Mouse (Mus musculus): ENCODE measurements around the gene Slc35c2. TPM values are rescaled to one million over a fixed set of nuclear protein-coding genes. Genes with fewer than 3 reads are reported as not detected.

Slc35c2 gene
- polyA plus RNA-seq, 1 experiment from 2014 or later = 52.8 TPM

- Histone ChIP-seq H3K27ac (peak overlapping the region; percentile 17; the same call in 1 of the 2 replicates), H3K9me3 (no peaks in the 10 kb centered on the region), H3K36me3 (peaks cover 89% of the 10 kb centered on the region), H3K9ac (no peak overlapping the region), H3K27me3 (no peaks in the 10 kb centered on the region), H3K4me1 (no peaks in the 10 kb centered on the region), H3K4me2 (replicated peaks) (no peak overlapping the region), H3K4me3 (no peak overlapping the region)
- 49% methylated on average over 13 of the region's 13 CpGs for WGBS
- ATAC-seq (ENCODE audit: insufficient number of reproducible peaks, insufficient read depth, low FRiP score, low TSS enrichment) = no peak
Measured at GRCm38 (mm10) chr2:165310818-165311425, 23.3 kb upstream of the Slc35c2 start.

GRCm38 (mm10) chr2:165307801-165308200 is 20.1 kb upstream of the Slc35c2 start:
- H3K4me3 ChIP-seq = no peak overlapping the region
- no peak overlapping the region for H3K27ac ChIP-seq
- H3K9me3 ChIP-seq = no peaks in the 10 kb centered on the region
- no peaks in the 10 kb centered on the region for H3K4me1 ChIP-seq
- WGBS = 95% methylated on average over 6 of the region's 6 CpGs
- no peak for ATAC-seq (ENCODE audit: insufficient number of reproducible peaks, insufficient read depth, low FRiP score, low TSS enrichment)
- H3K36me3 ChIP-seq = peaks cover 80% of the 10 kb centered on the region
- no peak overlapping the region for H3K4me2 ChIP-seq (replicated peaks)
- no peaks in the 10 kb centered on the region for H3K27me3 ChIP-seq
- H3K9ac ChIP-seq = no peak overlapping the region

GRCm38 (mm10) chr2:165305438-165305837 is 17.8 kb upstream of the Slc35c2 start:
- peaks cover 77% of the 10 kb centered on the region for H3K36me3 ChIP-seq
- H3K27me3 ChIP-seq = no peaks in the 10 kb centered on the region
- no peak overlapping the region for H3K27ac ChIP-seq
- no peak overlapping the region for H3K4me2 ChIP-seq (replicated peaks)
- 91% methylated on average over 8 of the region's 8 CpGs for WGBS
- no peak overlapping the region for H3K9ac ChIP-seq
- no peak for ATAC-seq (ENCODE audit: insufficient number of reproducible peaks, insufficient read depth, low FRiP score, low TSS enrichment)
- no peaks in the 10 kb centered on the region for H3K4me1 ChIP-seq
- H3K9me3 ChIP-seq = no peaks in the 10 kb centered on the region
- no peak overlapping the region for H3K4me3 ChIP-seq

GRCm38 (mm10) chr2:165304819-165305218 is 17.1 kb upstream of the Slc35c2 start:
- Histone ChIP-seq H3K4me3 (no peak overlapping the region), H3K36me3 (peaks cover 76% of the 10 kb centered on the region), H3K27ac (no peak overlapping the region), H3K9ac (no peak overlapping the region), H3K4me2 (replicated peaks) (no peak overlapping the region), H3K9me3 (no peaks in the 10 kb centered on the region), H3K4me1 (no peaks in the 10 kb centered on the region), H3K27me3 (no peaks in the 10 kb centered on the region)
- 89% methylated on average over 19 of the region's 19 CpGs for WGBS
- no peak for ATAC-seq (ENCODE audit: insufficient number of reproducible peaks, insufficient read depth, low FRiP score, low TSS enrichment)

GRCm38 (mm10) chr2:165303354-165304012 is 15.8 kb upstream of the Slc35c2 start:
- no peak for ATAC-seq (ENCODE audit: insufficient number of reproducible peaks, insufficient read depth, low FRiP score, low TSS enrichment)

GRCm38 (mm10) chr2:165301409-165301808 is 13.7 kb upstream of the Slc35c2 start:
- Histone ChIP-seq H3K36me3 (peaks cover 78% of the 10 kb centered on the region), H3K27ac (no peak overlapping the region), H3K4me1 (no peaks in the 10 kb centered on the region), H3K9me3 (no peaks in the 10 kb centered on the region), H3K4me3 (no peak overlapping the region), H3K27me3 (no peaks in the 10 kb centered on the region), H3K9ac (no peak overlapping the region), H3K4me2 (replicated peaks) (no peak overlapping the region)
- no peak for ATAC-seq (ENCODE audit: insufficient number of reproducible peaks, insufficient read depth, low FRiP score, low TSS enrichment)
- 61% methylated on average over 3 of the region's 3 CpGs for WGBS

More at GRCm38 (mm10) chr2:165303354-165304012, 15.8 kb upstream of the Slc35c2 start:
- Histone ChIP-seq H3K9me3 (no peaks in the 10 kb centered on the region), H3K27me3 (no peaks in the 10 kb centered on the region), H3K4me3 (no peak overlapping the region), H3K27ac (no peak overlapping the region), H3K4me1 (no peaks in the 10 kb centered on the region), H3K4me2 (replicated peaks) (no peak overlapping the region), H3K36me3 (peaks cover 78% of the 10 kb centered on the region), H3K9ac (no peak overlapping the region)
- WGBS = 90% methylated on average over 6 of the region's 6 CpGs

GRCm38 (mm10) chr2:165300885-165301284 is 13.2 kb upstream of the Slc35c2 start:
- H3K4me1 ChIP-seq = no peaks in the 10 kb centered on the region
- H3K36me3 ChIP-seq = peaks cover 83% of the 10 kb centered on the region
- no peak overlapping the region for H3K9ac ChIP-seq
- H3K4me2 ChIP-seq (replicated peaks) = no peak overlapping the region
- H3K27me3 ChIP-seq = no peaks in the 10 kb centered on the region
- ATAC-seq (ENCODE audit: insufficient number of reproducible peaks, insufficient read depth, low FRiP score, low TSS enrichment) = no peak
- H3K27ac ChIP-seq = no peak overlapping the region
- no peaks in the 10 kb centered on the region for H3K9me3 ChIP-seq
- WGBS = 85% methylated on average over 6 of the region's 6 CpGs
- no peak overlapping the region for H3K4me3 ChIP-seq

- 83% methylated on average over 8 of the region's 8 CpGs for WGBS
- no peak overlapping the region for H3K4me2 ChIP-seq (replicated peaks)
- H3K9me3 ChIP-seq = no peaks in the 10 kb centered on the region
- H3K4me1 ChIP-seq = no peaks in the 10 kb centered on the region
- no peak overlapping the region for H3K27ac ChIP-seq
- H3K36me3 ChIP-seq = peaks cover 88% of the 10 kb centered on the region
- no peaks in the 10 kb centered on the region for H3K27me3 ChIP-seq
- no peak overlapping the region for H3K9ac ChIP-seq
- H3K4me3 ChIP-seq = no peak overlapping the region
- no peak for ATAC-seq (ENCODE audit: insufficient number of reproducible peaks, insufficient read depth, low FRiP score, low TSS enrichment)
Measured at GRCm38 (mm10) chr2:165300424-165300823, 12.8 kb upstream of the Slc35c2 start.

GRCm38 (mm10) chr2:165297429-165297828 is 9.8 kb upstream of the Slc35c2 start:
- Histone ChIP-seq H3K27me3 (no peaks in the 10 kb centered on the region), H3K9me3 (no peaks in the 10 kb centered on the region), H3K4me3 (no peak overlapping the region), H3K4me1 (no peaks in the 10 kb centered on the region), H3K9ac (no peak overlapping the region), H3K4me2 (replicated peaks) (no peak overlapping the region), H3K27ac (no peak overlapping the region), H3K36me3 (peaks cover 90% of the 10 kb centered on the region)
- WGBS = 88% methylated on average over 11 of the region's 11 CpGs
- ATAC-seq (ENCODE audit: insufficient number of reproducible peaks, insufficient read depth, low FRiP score, low TSS enrichment) = no peak

GRCm38 (mm10) chr2:165296571-165296970 is 8.9 kb upstream of the Slc35c2 start:
- no peaks in the 10 kb centered on the region for H3K4me1 ChIP-seq
- no peak for ATAC-seq (ENCODE audit: insufficient number of reproducible peaks, insufficient read depth, low FRiP score, low TSS enrichment)
- no peak overlapping the region for H3K9ac ChIP-seq
- peaks cover 92% of the 10 kb centered on the region for H3K36me3 ChIP-seq
- 89% methylated on average over 18 of the region's 18 CpGs for WGBS
- H3K27me3 ChIP-seq = no peaks in the 10 kb centered on the region
- no peak overlapping the region for H3K4me3 ChIP-seq
- H3K4me2 ChIP-seq (replicated peaks) = no peak overlapping the region
- H3K27ac ChIP-seq = no peak overlapping the region
- H3K9me3 ChIP-seq = no peaks in the 10 kb centered on the region

- no peaks in the 10 kb centered on the region for H3K9me3 ChIP-seq
- peaks cover 22% of the 10 kb centered on the region for H3K4me1 ChIP-seq
- H3K9ac ChIP-seq = peak overlapping the region; percentile 38
- no peak for ATAC-seq (ENCODE audit: insufficient number of reproducible peaks, insufficient read depth, low FRiP score, low TSS enrichment)
- H3K4me3 ChIP-seq = peak overlapping the region; percentile 86
- peak overlapping the region; percentile 67 for H3K4me2 ChIP-seq (replicated peaks)
- H3K27me3 ChIP-seq = no peaks in the 10 kb centered on the region
- 68% methylated on average over 18 of the region's 18 CpGs for WGBS
- peaks cover 39% of the 10 kb centered on the region for H3K36me3 ChIP-seq
- H3K27ac ChIP-seq = peak overlapping the region; percentile 69
Measured at GRCm38 (mm10) chr2:165288315-165289031, 804 bp upstream of the Slc35c2 start.
